Mouse (Mus musculus): Measurements from ENCODE around the gene Tctn1. TPM values are rescaled to one million over a fixed set of nuclear protein-coding genes. Genes with fewer than 3 reads are reported as not detected.

The Tctn1 gene
- polyA plus RNA-seq, 2 experiments = 0.50 to 2.0 TPM

- Histone ChIP-seq H3K4me1 (replicated peaks; ENCODE audit: control insufficient read depth in 2 of 2, insufficient read depth in 2 of 2, low read length in 1 of 2) (no peaks in the 10 kb centered on the region), H3K4me2 (ENCODE audit: low read depth) (no peak overlapping the region), H3K9ac (replicated peaks) (no peak overlapping the region), H3K9me3 (ENCODE audit: control insufficient read depth, low read length) (no peaks in the 10 kb centered on the region), H3K4me3 (ENCODE audit: insufficient read depth in 1 of 2, low read depth in 2 of 2, low read length in 2 of 2) (no peak overlapping the region), H3K27me3 (ENCODE audit: control insufficient read depth, insufficient read depth, low read length) (no peaks in the 10 kb centered on the region), H3K27ac (no peak overlapping the region), H3K36me3 (replicated peaks; ENCODE audit: control insufficient read depth, insufficient read depth, low read depth) (no peaks in the 10 kb centered on the region)
- DNase-seq (ENCODE audit: low read depth in 3 of 3, low spot score in 3 of 3) = no peak
- no peak for TF ChIP-seq EP300 (IDR thresholded peaks at IDR 0.05; ENCODE audit: low read depth)
- no peak for TF ChIP-seq CTCF (IDR thresholded peaks at IDR 0.05; ENCODE audit: low read depth)
- no peak for ATAC-seq (ENCODE audit: insufficient read depth)
- WGBS (ENCODE audit: insufficient replicate concordance) = 52% methylated on average over 5 of the region's 5 CpGs
These were observed 32.3 kb downstream of the Tctn1 start for GRCm38 (mm10) chr5:122232004-122232403.

GRCm38 (mm10) chr5:122231431-122231830 lies 32.8 kb downstream of the Tctn1 start:
- Histone ChIP-seq H3K27me3 (ENCODE audit: control insufficient read depth, insufficient read depth, low read length) (no peaks in the 10 kb centered on the region), H3K4me3 (ENCODE audit: insufficient read depth in 1 of 2, low read depth in 2 of 2, low read length in 2 of 2) (no peak overlapping the region), H3K27ac (no peak overlapping the region), H3K4me1 (replicated peaks; ENCODE audit: control insufficient read depth in 2 of 2, insufficient read depth in 2 of 2, low read length in 1 of 2) (no peaks in the 10 kb centered on the region), H3K4me2 (ENCODE audit: low read depth) (no peak overlapping the region), H3K9ac (replicated peaks) (no peak overlapping the region), H3K36me3 (replicated peaks; ENCODE audit: control insufficient read depth, insufficient read depth, low read depth) (no peaks in the 10 kb centered on the region), H3K9me3 (ENCODE audit: control insufficient read depth, low read length) (no peaks in the 10 kb centered on the region)
- WGBS (ENCODE audit: insufficient replicate concordance) = 23% methylated on average over 6 of the region's 6 CpGs
- ATAC-seq (ENCODE audit: insufficient read depth) (no peak), DNase-seq (ENCODE audit: low read depth in 3 of 3, low spot score in 3 of 3) (no peak)
- TF ChIP-seq EP300 (IDR thresholded peaks at IDR 0.05; ENCODE audit: low read depth) (no peak), CTCF (IDR thresholded peaks at IDR 0.05; ENCODE audit: low read depth) (no peak)

- Histone ChIP-seq H3K27me3 (ENCODE audit: control insufficient read depth, insufficient read depth, low read length) (no peaks in the 10 kb centered on the region), H3K27ac (no peak overlapping the region), H3K9me3 (ENCODE audit: control insufficient read depth, low read length) (no peaks in the 10 kb centered on the region), H3K4me1 (replicated peaks; ENCODE audit: control insufficient read depth in 2 of 2, insufficient read depth in 2 of 2, low read length in 1 of 2) (no peaks in the 10 kb centered on the region), H3K36me3 (replicated peaks; ENCODE audit: control insufficient read depth, insufficient read depth, low read depth) (no peaks in the 10 kb centered on the region), H3K9ac (replicated peaks) (no peak overlapping the region), H3K4me2 (ENCODE audit: low read depth) (no peak overlapping the region), H3K4me3 (ENCODE audit: insufficient read depth in 1 of 2, low read depth in 2 of 2, low read length in 2 of 2) (no peak overlapping the region)
- no peak for ATAC-seq (ENCODE audit: insufficient read depth)
- 73% methylated on average over 4 of the region's 4 CpGs for WGBS (ENCODE audit: insufficient replicate concordance)
- DNase-seq (ENCODE audit: low read depth in 3 of 3, low spot score in 3 of 3) = no peak
- no peak for TF ChIP-seq EP300 (IDR thresholded peaks at IDR 0.05; ENCODE audit: low read depth)
- TF ChIP-seq CTCF (IDR thresholded peaks at IDR 0.05; ENCODE audit: low read depth) = no peak
These were observed 33.4 kb downstream of the Tctn1 start for GRCm38 (mm10) chr5:122230816-122231215.

- no peaks in the 10 kb centered on the region for H3K9me3 ChIP-seq (ENCODE audit: control insufficient read depth, low read length)
- WGBS (ENCODE audit: insufficient replicate concordance) = 57% methylated on average over 3 of the region's 4 CpGs
- no peak for DNase-seq (ENCODE audit: low read depth in 3 of 3, low spot score in 3 of 3)
These were observed 35.5 kb downstream of the Tctn1 start for GRCm38 (mm10) chr5:122228772-122229171.

DNA sequence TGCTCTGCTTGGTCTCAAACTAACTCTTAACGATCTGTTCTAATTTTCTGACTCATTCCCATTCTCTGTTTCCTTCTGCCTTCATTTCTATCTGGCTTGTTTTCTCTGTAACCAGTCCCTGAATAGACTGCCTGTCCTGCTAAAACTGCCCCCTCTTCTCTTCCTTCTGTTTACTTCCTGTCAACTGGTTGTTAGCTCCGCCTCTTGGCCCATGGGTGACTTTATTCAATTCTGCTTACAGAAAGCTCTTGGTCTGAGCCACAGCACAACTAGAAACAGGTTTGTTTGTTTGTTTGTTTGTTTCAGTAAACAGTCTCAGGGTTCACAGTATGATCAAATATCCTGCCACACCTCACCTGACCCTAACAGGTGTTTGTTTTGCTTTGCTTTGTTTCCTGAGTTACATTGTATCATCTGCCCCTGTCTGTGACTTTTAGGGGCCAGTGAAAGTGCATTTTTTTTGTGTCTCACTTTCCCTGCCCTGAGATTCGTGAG lies 35.9 kb downstream of the Tctn1 start:
- H3K4me1 ChIP-seq (replicated peaks; ENCODE audit: control insufficient read depth in 2 of 2, insufficient read depth in 2 of 2, low read length in 1 of 2) = no peaks in the 10 kb centered on the region
- 56% methylated on average over 2 of the region's 3 CpGs for WGBS (ENCODE audit: insufficient replicate concordance)

More at GRCm38 (mm10) chr5:122228772-122229171, 35.5 kb downstream of the Tctn1 start:
- no peak for ATAC-seq (ENCODE audit: insufficient read depth)
- Histone ChIP-seq H3K4me1 (replicated peaks; ENCODE audit: control insufficient read depth in 2 of 2, insufficient read depth in 2 of 2, low read length in 1 of 2) (no peaks in the 10 kb centered on the region), H3K4me2 (ENCODE audit: low read depth) (no peak overlapping the region), H3K27me3 (ENCODE audit: control insufficient read depth, insufficient read depth, low read length) (no peaks in the 10 kb centered on the region), H3K9ac (replicated peaks) (no peak overlapping the region), H3K36me3 (replicated peaks; ENCODE audit: control insufficient read depth, insufficient read depth, low read depth) (no peaks in the 10 kb centered on the region), H3K4me3 (ENCODE audit: insufficient read depth in 1 of 2, low read depth in 2 of 2, low read length in 2 of 2) (no peak overlapping the region), H3K27ac (no peak overlapping the region)
- TF ChIP-seq EP300 (IDR thresholded peaks at IDR 0.05; ENCODE audit: low read depth) (no peak), CTCF (IDR thresholded peaks at IDR 0.05; ENCODE audit: low read depth) (no peak)

More for the DNA sequence above, 35.9 kb downstream of the Tctn1 start:
- Histone ChIP-seq H3K36me3 (replicated peaks; ENCODE audit: control insufficient read depth, insufficient read depth, low read depth) (no peaks in the 10 kb centered on the region), H3K27me3 (ENCODE audit: control insufficient read depth, insufficient read depth, low read length) (no peaks in the 10 kb centered on the region), H3K4me3 (ENCODE audit: insufficient read depth in 1 of 2, low read depth in 2 of 2, low read length in 2 of 2) (no peak overlapping the region), H3K27ac (no peak overlapping the region), H3K4me2 (ENCODE audit: low read depth) (no peak overlapping the region), H3K9me3 (ENCODE audit: control insufficient read depth, low read length) (no peaks in the 10 kb centered on the region), H3K9ac (replicated peaks) (no peak overlapping the region)
- DNase-seq (ENCODE audit: low read depth in 3 of 3, low spot score in 3 of 3) = no peak
- ATAC-seq (ENCODE audit: insufficient read depth) = no peak
- no peak for TF ChIP-seq CTCF (IDR thresholded peaks at IDR 0.05; ENCODE audit: low read depth)
- TF ChIP-seq EP300 (IDR thresholded peaks at IDR 0.05; ENCODE audit: low read depth) = no peak
